Mouse (Mus musculus) adrenal gland, postnatal 10 days (tissue): ENCODE measurements around the gene Pkp2. TPM values are rescaled to one million over a fixed set of nuclear protein-coding genes. Genes with fewer than 3 reads are reported as not detected.

ENCODE experiments used
- DNase-seq: peaks from one replicate; pipeline ENCODE4 v3.0.0; 2021; ENCODE audit warnings: mixed read lengths
- total RNA-seq, 2 experiments: library from RNA; stranded (reverse); gene quantifications; 2 replicates each; pipeline ENCODE4 v1.2.3; 2021

Pkp2 gene
- total RNA-seq, 2 experiments from 2014 or later = 2.9 to 6.8 TPM

- no peak for DNase-seq
Observed at GRCm38 (mm10) chr16:16261481-16261880, 48.4 kb downstream of the Pkp2 start.

DNA sequence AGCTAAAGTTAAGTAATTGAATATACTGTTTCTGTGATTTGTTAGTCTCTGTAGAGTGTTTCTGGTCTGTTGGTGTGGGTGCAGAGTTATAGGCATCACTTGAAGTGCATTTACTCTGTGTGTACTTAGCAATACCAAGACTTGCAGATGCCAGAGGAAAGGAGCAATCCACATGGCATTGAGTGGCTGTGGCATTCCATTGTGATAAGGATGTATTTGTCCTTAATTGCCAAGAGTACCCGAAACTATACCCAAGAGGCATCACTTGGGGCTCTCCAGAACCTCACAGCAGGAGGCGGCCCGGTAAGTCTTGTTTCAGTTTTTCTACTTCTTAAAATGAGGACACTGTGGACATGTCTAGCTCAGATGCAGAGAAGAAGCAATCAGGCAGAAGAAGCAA, 49.3 kb downstream of the Pkp2 start:
- no peak for DNase-seq

GRCm38 (mm10) chr16:16272978-16273377, 59.9 kb downstream of the Pkp2 start:
- no peak for DNase-seq

- no peak for DNase-seq
Observed at GRCm38 (mm10) chr16:16273752-16274151, 60.6 kb downstream of the Pkp2 start.

DNA sequence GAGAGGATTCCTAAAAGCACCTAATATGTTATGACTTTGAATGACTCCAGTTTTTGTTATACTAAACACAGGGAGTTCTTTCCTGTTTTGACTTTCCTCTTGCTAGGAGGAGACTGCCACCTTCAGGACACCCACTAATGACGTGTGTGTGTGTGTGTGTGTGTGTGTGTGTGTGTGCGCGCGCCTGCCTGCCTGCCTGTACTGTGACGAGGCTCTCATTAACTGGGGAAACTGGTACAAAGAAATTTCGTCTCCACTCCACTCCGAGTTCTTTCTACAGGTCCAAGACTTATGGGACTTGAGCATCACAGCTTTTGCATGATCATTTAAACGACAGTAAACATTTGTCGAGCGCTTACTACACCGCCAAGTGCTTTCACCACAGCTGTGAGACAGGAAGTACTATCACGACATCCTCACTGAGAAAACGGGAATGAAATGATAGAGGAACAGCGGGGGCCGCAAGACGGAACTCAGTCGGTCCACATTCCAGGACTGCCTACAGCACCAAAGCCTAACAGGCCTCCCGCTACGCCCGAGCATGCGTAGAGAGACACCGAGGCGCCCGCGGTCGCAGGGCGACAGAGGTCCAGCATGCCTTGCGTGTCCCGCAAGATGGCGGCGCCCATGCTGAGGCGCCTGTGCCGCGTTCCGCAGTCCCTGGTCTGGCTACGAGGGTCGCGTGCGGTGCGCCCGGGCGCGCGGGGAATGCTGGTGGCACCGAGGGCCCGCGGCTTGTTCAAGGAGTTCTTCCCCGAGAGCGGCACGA, 89.4 kb downstream of the Pkp2 start, which contains the start of gene Yars2:
Gene Yars2, plus strand, starts transcription at position 597 of the 769 bp plus-strand sequence.
- peak; percentile 94 for DNase-seq

DNA sequence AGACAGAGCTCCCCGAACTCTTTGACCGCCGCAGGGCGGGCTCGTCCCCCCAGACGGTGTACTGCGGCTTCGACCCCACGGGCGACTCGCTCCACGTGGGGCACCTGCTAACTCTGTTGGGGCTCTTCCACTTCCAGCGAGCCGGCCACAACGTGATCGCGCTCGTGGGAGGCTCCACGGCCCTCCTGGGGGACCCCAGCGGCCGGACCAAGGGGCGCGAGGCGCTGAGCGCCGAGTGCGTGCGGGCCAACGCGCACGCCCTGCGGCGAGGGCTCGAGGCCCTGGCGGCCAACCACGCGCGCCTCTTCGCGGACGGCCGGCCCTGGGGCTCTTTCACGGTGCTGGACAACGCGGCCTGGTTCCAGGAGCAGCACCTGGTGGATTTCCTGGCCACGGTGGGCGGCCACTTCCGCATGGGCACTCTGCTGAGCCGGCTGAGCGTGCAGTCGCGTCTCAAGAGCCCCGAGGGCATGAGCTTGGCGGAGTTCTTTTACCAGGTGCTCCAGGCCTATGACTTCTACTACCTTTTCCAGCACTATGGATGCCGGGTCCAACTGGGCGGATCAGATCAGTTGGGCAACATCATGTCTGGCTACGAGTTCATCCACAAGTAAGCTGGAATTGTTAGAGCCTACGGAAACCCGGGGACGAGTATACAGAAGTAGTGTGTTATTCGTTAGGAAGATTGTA, 90.2 kb downstream of the Pkp2 start:
- peak; percentile 62 for DNase-seq

DNA sequence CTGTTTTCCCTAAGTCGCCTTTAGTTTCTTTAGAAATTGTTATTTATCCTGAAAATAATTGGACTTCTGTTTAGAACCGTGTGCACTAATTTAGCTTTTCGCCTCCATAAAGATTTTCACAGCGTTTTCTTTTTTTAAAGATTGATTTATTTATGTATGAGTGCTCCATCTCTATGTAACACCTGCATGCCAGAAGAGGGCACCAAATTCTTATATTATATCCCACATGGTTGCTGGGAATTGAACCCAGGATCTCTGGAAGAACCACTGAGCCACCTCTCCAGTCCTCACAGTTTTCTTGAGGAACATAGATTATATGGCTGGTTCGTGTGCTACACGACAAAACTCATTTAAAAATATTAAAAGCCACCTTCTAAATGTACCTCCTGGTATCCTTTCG, 90.8 kb downstream of the Pkp2 start:
- no peak for DNase-seq

DNA sequence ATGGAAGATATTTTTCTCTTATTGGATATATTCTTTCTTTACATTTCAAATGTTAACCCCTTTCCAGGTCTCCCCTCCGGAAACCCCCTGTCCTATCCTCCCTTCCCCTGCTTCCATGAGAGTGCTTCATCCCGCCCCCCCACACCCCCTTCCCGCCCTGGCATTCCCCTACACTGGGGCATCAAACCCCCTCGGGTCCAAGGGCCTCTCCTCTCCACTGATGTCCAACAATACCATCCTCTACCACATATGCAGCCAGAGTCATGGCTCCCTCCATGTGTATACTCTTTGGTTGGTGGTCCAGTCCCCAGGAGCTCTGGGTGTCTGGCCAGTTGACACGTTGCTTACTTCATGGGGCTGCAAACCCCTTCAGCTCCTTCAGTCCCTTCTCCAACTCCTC, 98.2 kb downstream of the Pkp2 start:
- DNase-seq = no peak

Other genes with a start within 250 kb of the Pkp2 start
- gene Yars2, start 89.6 kb downstream of the Pkp2 start, total RNA-seq = 10 to 100 TPM; 33.8 to 36.4 TPM
- gene Dnm1l, start 145.6 kb downstream of the Pkp2 start, total RNA-seq = 10 to 100 TPM; 64.0 to 82.1 TPM